Mouse (Mus musculus) ES-Bruce4 (cell line): ENCODE measurements at regions not wholly inside any gene's neighbourhood (a gene's known extent, or its start where the extent isn't known, plus 50 kb on each side); places are given as distances from the start of the nearest gene placed in this dataset.

Experiments used
- CTCF ChIP-seq: IDR thresholded peaks from one replicate; pipeline ENCODE4 v1.8.1; 2011; ENCODE audit warnings: low read depth, low read length
- EP300 ChIP-seq: IDR thresholded peaks from 2 replicates; pipeline ENCODE4 v1.6.1; 2011; ENCODE audit warnings: low read depth, low read length; ENCODE audit not compliant: insufficient read depth

- TF ChIP-seq CTCF (no peak), EP300 (no peak)
These were observed 113.4 kb upstream of the Hmga2 start for GRCm38 (mm10) chr10:120589659-120590058.
